Comparison of ENCODE assay signal across 10 mouse cellular contexts in the genomic region with DNA sequence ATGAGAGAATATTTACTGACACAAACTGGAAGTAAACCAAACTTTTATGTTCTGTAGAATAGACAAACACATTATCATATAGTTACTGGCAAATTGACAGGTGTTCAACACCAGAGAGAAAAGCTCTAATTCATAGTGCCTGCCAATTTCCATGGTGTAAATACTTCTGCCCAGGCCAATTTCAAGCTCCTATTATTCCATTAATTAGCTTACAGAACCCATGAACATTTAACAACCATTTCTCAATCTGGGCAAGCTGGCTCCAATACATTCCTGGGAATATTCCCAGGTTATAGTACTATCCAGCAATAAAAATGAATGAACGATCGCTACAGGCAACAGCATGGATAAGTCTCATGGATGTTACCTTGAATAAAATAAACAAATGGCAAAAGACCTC.
"Had no signal": no experiment of that assay in that cellular context is flagged by ENCODE, and none has a peak within 500 bp of the region (broad histone marks: within the 10 kb centered on the region; RNA-seq: fewer than 3 reads in every experiment).

No protein-coding gene starts in this region.

- H3K4me3 ChIP-seq: limb, embryonic 13.5 days; midbrain, embryonic 15.5 days had no signal

- H3K27ac ChIP-seq: kidney, postnatal 0 days; limb, embryonic 13.5 days; liver, embryonic 14.5 days; midbrain, embryonic 15.5 days had no signal

- H3K36me3 ChIP-seq: limb, embryonic 13.5 days; midbrain, embryonic 15.5 days had no signal

- H3K4me1 ChIP-seq: limb, embryonic 13.5 days; midbrain, embryonic 15.5 days had no signal

- H3K9ac ChIP-seq: limb, embryonic 13.5 days; liver, embryonic 14.5 days; midbrain, embryonic 15.5 days had no signal

- H3K27me3 ChIP-seq: limb, embryonic 13.5 days; midbrain, embryonic 15.5 days had no signal

- ATAC-seq: midbrain, embryonic 15.5 days had no signal

- H3K9me3 ChIP-seq: limb, embryonic 13.5 days; midbrain, embryonic 15.5 days had no signal

- H3K4me2 ChIP-seq: limb, embryonic 13.5 days; midbrain, embryonic 15.5 days had no signal

- DNase-seq: kidney, postnatal 36 days; left cerebral cortex, postnatal 4 days; lung, adult 18-20 months; right cerebral cortex, adult 18-20 months; right cerebral cortex, postnatal 25 days; thymus, postnatal 36 days had no signal
